Mouse (Mus musculus): ENCODE measurements at regions not wholly inside any gene's neighbourhood (a gene's known extent, or its start where the extent isn't known, plus 50 kb on each side); places are given as distances from the start of the nearest gene placed in this dataset.

GRCm38 (mm10) chr1:81516575-81517210, 439.9 kb downstream of the Nyap2 start:
- peak; percentile 47 for DNase-seq (ENCODE audit: low spot score)

DNA sequence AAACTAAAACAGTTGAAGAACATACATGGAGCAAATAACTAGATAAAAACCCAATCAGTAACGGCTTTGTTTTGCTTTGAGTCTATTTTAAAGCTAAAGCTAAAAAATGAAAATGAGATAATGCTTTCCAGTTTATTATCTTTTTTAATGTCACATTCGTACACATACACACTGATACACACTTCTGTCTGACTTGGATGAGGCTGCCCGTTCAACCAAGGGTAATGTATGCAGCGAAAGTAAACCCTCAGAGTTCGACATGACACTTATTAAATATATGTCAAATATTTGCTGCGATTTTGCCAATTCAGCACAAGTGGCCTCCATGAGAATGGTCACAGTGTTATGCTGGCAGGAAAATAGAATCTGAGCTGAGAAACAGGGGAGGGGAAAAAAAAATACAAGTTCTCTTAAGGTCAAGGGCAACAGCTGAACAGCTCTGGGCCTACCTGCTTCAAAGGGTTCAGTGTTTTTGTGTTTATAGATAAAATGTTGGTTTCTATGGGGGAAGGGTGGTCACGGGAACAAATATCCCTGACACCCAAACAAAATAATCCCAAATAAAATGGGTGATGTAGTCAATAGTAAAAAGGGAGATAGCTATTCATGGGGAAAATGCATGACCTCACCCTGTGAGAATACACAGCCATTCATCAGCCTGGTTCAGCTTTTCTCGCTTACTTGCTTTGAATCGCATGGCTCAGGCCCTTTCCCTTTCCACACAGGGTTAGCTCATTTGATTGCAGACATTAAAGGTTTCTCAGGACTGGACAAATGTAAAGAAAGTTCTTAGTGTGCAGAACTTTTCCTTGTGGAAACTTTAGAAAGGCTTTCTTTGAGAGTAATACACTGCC, 443.9 kb downstream of the Nyap2 start:
- H3K4me3 ChIP-seq (replicated peaks; ENCODE audit: low read length) = no peak overlapping the region
- H3K27me3 ChIP-seq (ENCODE audit: control insufficient read depth, insufficient read depth, low read length) = no peaks in the 10 kb centered on the region
- WGBS = 80% methylated on average over 9 of the region's 9 CpGs
- no peaks in the 10 kb centered on the region for H3K4me1 ChIP-seq (ENCODE audit: control insufficient read depth, insufficient read depth, low read length)
- H3K36me3 ChIP-seq (ENCODE audit: control insufficient read depth, insufficient read depth, low read length) = no peaks in the 10 kb centered on the region
- no peak for DNase-seq (ENCODE audit: low spot score)
- no peak overlapping the region for H3K4me2 ChIP-seq (replicated peaks; ENCODE audit: low read depth, low read length, severe bottlenecking)
- no peak for TF ChIP-seq POLR2A (IDR thresholded peaks at IDR 0.05; ENCODE audit: borderline replicate concordance, extremely low read depth, insufficient read depth, insufficient read length)
- no peak overlapping the region for H3K9ac ChIP-seq (ENCODE audit: low read depth, low read length, severe bottlenecking)
- H3K27ac ChIP-seq (replicated peaks; ENCODE audit: low read depth, low read length) = no peak overlapping the region
- no peaks in the 10 kb centered on the region for H3K9me3 ChIP-seq (ENCODE audit: control insufficient read depth, low read length)
- peak; percentile 53; the same call in 1 of the 2 replicates for ATAC-seq (ENCODE audit: low FRiP score, low read depth)

More at GRCm38 (mm10) chr1:81516575-81517210, 439.9 kb downstream of the Nyap2 start:
- no peak overlapping the region for H3K27ac ChIP-seq (replicated peaks; ENCODE audit: low read depth, low read length)
- no peak overlapping the region for H3K4me2 ChIP-seq (replicated peaks; ENCODE audit: low read depth, low read length, severe bottlenecking)
- no peaks in the 10 kb centered on the region for H3K27me3 ChIP-seq (ENCODE audit: control insufficient read depth, insufficient read depth, low read length)
- WGBS = 56% methylated on average over 10 of the region's 10 CpGs
- no peaks in the 10 kb centered on the region for H3K36me3 ChIP-seq (ENCODE audit: control insufficient read depth, insufficient read depth, low read length)
- no peak for TF ChIP-seq POLR2A (IDR thresholded peaks at IDR 0.05; ENCODE audit: borderline replicate concordance, extremely low read depth, insufficient read depth, insufficient read length)
- ATAC-seq (ENCODE audit: low FRiP score, low read depth) = no peak; the same call in 1 of the 2 replicates
- no peaks in the 10 kb centered on the region for H3K4me1 ChIP-seq (ENCODE audit: control insufficient read depth, insufficient read depth, low read length)
- no peaks in the 10 kb centered on the region for H3K9me3 ChIP-seq (ENCODE audit: control insufficient read depth, low read length)
- H3K4me3 ChIP-seq (replicated peaks; ENCODE audit: low read length) = no peak overlapping the region
- no peak overlapping the region for H3K9ac ChIP-seq (ENCODE audit: low read depth, low read length, severe bottlenecking)

DNA sequence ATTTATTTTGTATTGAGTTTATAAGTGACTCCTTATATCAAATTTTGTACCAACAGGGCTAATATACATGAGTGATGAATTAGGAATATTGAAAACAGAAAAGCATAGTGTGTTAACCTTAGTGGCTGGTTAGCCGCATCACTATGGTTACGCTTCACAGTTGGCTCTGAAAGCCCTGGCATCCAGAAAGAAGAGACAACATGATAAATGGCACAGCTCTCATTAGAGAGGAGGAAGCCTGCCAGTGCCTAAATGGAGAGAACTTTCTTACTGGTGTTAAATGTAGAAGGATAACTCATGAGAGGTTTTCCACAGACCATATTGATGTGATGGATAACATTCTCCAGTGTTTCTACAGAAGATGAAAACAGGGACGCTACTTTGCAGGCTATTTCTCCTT, 446.2 kb downstream of the Nyap2 start:
- TF ChIP-seq POLR2A (IDR thresholded peaks at IDR 0.05; ENCODE audit: borderline replicate concordance, extremely low read depth, insufficient read depth, insufficient read length) = no peak
- Histone ChIP-seq H3K4me1 (ENCODE audit: control insufficient read depth, insufficient read depth, low read length) (no peaks in the 10 kb centered on the region), H3K4me2 (replicated peaks; ENCODE audit: low read depth, low read length, severe bottlenecking) (no peak overlapping the region), H3K9me3 (ENCODE audit: control insufficient read depth, low read length) (no peaks in the 10 kb centered on the region), H3K9ac (ENCODE audit: low read depth, low read length, severe bottlenecking) (no peak overlapping the region), H3K27me3 (ENCODE audit: control insufficient read depth, insufficient read depth, low read length) (no peaks in the 10 kb centered on the region), H3K27ac (replicated peaks; ENCODE audit: low read depth, low read length) (no peak overlapping the region), H3K36me3 (ENCODE audit: control insufficient read depth, insufficient read depth, low read length) (no peaks in the 10 kb centered on the region), H3K4me3 (replicated peaks; ENCODE audit: low read length) (no peak overlapping the region)
- DNase-seq (ENCODE audit: low spot score) (no peak), ATAC-seq (ENCODE audit: low FRiP score, low read depth) (no peak)
- 89% methylated on average over 3 of the region's 3 CpGs for WGBS

- DNase-seq (ENCODE audit: low spot score) (no peak), ATAC-seq (ENCODE audit: low FRiP score, low read depth) (no peak)
- Histone ChIP-seq H3K4me3 (replicated peaks; ENCODE audit: low read length) (no peak overlapping the region), H3K9ac (ENCODE audit: low read depth, low read length, severe bottlenecking) (no peak overlapping the region), H3K9me3 (ENCODE audit: control insufficient read depth, low read length) (no peaks in the 10 kb centered on the region), H3K27me3 (ENCODE audit: control insufficient read depth, insufficient read depth, low read length) (no peaks in the 10 kb centered on the region), H3K4me2 (replicated peaks; ENCODE audit: low read depth, low read length, severe bottlenecking) (no peak overlapping the region), H3K27ac (replicated peaks; ENCODE audit: low read depth, low read length) (no peak overlapping the region), H3K4me1 (ENCODE audit: control insufficient read depth, insufficient read depth, low read length) (no peaks in the 10 kb centered on the region), H3K36me3 (ENCODE audit: control insufficient read depth, insufficient read depth, low read length) (no peaks in the 10 kb centered on the region)
- no peak for TF ChIP-seq POLR2A (IDR thresholded peaks at IDR 0.05; ENCODE audit: borderline replicate concordance, extremely low read depth, insufficient read depth, insufficient read length)
Measured at GRCm38 (mm10) chr1:81525821-81526220, 449.1 kb downstream of the Nyap2 start.

DNA sequence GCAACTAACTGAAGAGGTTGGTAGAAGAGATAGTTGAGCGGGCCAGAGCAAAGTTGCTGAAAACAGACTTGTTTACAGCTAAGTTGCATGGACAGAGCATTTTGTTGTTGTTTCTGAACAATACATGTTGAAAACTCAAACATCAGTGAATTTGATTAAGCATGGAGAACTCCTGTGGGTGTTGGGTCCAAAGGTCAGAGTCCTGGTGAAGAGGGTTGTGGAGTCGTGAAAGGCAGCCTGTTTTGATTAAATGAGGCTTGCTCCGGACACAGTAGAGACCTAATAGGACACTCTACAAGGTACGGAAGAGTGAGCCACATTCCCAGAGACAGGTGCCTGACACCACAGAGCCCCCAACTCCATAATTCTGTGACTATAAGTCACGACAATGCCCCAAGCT, 461.1 kb downstream of the Nyap2 start:
- 46% methylated on average over 5 of the region's 5 CpGs for WGBS
- no peak overlapping the region for H3K27ac ChIP-seq (replicated peaks; ENCODE audit: low read depth, low read length)

More for the DNA sequence above, 461.1 kb downstream of the Nyap2 start:
- no peaks in the 10 kb centered on the region for H3K36me3 ChIP-seq (ENCODE audit: control insufficient read depth, insufficient read depth, low read length)
- H3K9ac ChIP-seq (ENCODE audit: low read depth, low read length, severe bottlenecking) = no peak overlapping the region
- H3K9me3 ChIP-seq (ENCODE audit: control insufficient read depth, low read length) = no peaks in the 10 kb centered on the region
- H3K4me3 ChIP-seq (replicated peaks; ENCODE audit: low read length) = no peak overlapping the region
- no peak for DNase-seq (ENCODE audit: low spot score)
- no peaks in the 10 kb centered on the region for H3K27me3 ChIP-seq (ENCODE audit: control insufficient read depth, insufficient read depth, low read length)
- no peak for ATAC-seq (ENCODE audit: low FRiP score, low read depth)
- no peak overlapping the region for H3K4me2 ChIP-seq (replicated peaks; ENCODE audit: low read depth, low read length, severe bottlenecking)
- no peaks in the 10 kb centered on the region for H3K4me1 ChIP-seq (ENCODE audit: control insufficient read depth, insufficient read depth, low read length)
- no peak for TF ChIP-seq POLR2A (IDR thresholded peaks at IDR 0.05; ENCODE audit: borderline replicate concordance, extremely low read depth, insufficient read depth, insufficient read length)

All from limb, embryonic 14.5 days (tissue).